9 mouse cellular contexts compared by ENCODE assay signal in genomic region chr9:104574476-104574875, GRCm38 (mm10). TPM values are rescaled to one million over a fixed set of nuclear protein-coding genes. Genes with fewer than 3 reads are reported as not detected.
DNase-seq lines count a peak whose midpoint lies in the region; ATAC-seq lines count a peak whose summit lies in the region.
"Had no signal": no experiment of that assay in that cellular context is flagged by ENCODE, and none has a peak within 500 bp of the region (broad histone marks: within the 10 kb centered on the region; RNA-seq: fewer than 3 reads in every experiment).

No protein-coding gene starts in this region.

- H3K4me3 ChIP-seq in hindbrain, embryonic 10.5 days, result no peak overlapping the region
- H3K4me3 ChIP-seq: limb, embryonic 15.5 days had no signal

- no peak overlapping the region for H3K27ac ChIP-seq in hindbrain, embryonic 10.5 days
- H3K27ac ChIP-seq: limb, embryonic 15.5 days had no signal

- no peaks in the 10 kb centered on the region for H3K9me3 ChIP-seq in hindbrain, embryonic 10.5 days
- H3K9me3 ChIP-seq: limb, embryonic 15.5 days had no signal

- peaks cover 26% of the 10 kb centered on the region for H3K27me3 ChIP-seq in hindbrain, embryonic 10.5 days (ENCODE audit: insufficient read depth, poor library complexity, severe bottlenecking)

- no peaks in the 10 kb centered on the region for H3K36me3 ChIP-seq in hindbrain, embryonic 10.5 days
- H3K36me3 ChIP-seq: limb, embryonic 15.5 days had no signal

- H3K4me1 ChIP-seq in hindbrain, embryonic 10.5 days (replicated peaks), result peaks cover 8% of the 10 kb centered on the region
- H3K4me1 ChIP-seq: limb, embryonic 15.5 days had no signal

- 3% methylated on average over 6 of the region's 6 CpGs for WGBS in hindbrain, embryonic 10.5 days

- no peak; the same call in 1 of the 2 replicates for ATAC-seq in cerebellum, adult (ENCODE audit: insufficient number of reproducible peaks, low FRiP score, low TSS enrichment)
- 0 out of 2 replicates have a peak, but pooled peaks have one; percentile 47 for ATAC-seq in megakaryocyte, adult 5-6 weeks (ENCODE audit: poor library complexity, severe bottlenecking)

- DNase-seq in cerebellum, adult 11 months, result peak; percentile 19
- peak; percentile 74 for DNase-seq in adrenal gland, postnatal 10 days
- peak; percentile 76 for DNase-seq in embryo, embryonic 9.5 days (ENCODE audit: extremely low spot score)
- peak; percentile 76 for DNase-seq in hindbrain, embryonic 10.5 days (ENCODE audit: low spot score)
- peak; percentile 45 to 66 for DNase-seq in layer of hippocampus, postnatal 14 days (ENCODE audit: low spot score in 2 of 2)
- peak; percentile 83 for DNase-seq in right cerebral cortex, postnatal 14 days

RNA-seq across cellular contexts. Expression of gene Cpne4, which starts 27.4 kb away (rescaled TPM):
- total RNA-seq in adrenal gland, postnatal 10 days (2021), result under 1 TPM; 0.15 to 0.36 TPM
- 0.34 and 0.46 TPM in 2 replicates for polyA plus RNA-seq in hindbrain, embryonic 10.5 days (2016; fragmentation: Nextera tagmentation; extraction: Ambion mirVana)
- total RNA-seq in layer of hippocampus, postnatal 14 days (2021), result 100 to 1,000 TPM; 115 to 142 TPM
- total RNA-seq in megakaryocyte, adult 5-6 weeks (2015), result not detected in 2 replicates
- total RNA-seq in megakaryocyte, adult 5-6 weeks (2017), result not detected in 2 replicates

Comparison
In these comparisons a context has a peak if more than half of its experiments do, and no peak if none do; other contexts are left out.
1. DNase-seq: peak in every context shown above with its lines; median percentile 83 in right cerebral cortex, postnatal 14 days; 76 in embryo, embryonic 9.5 days; 76 in hindbrain, embryonic 10.5 days; 74 in adrenal gland, postnatal 10 days; 56 in layer of hippocampus, postnatal 14 days; 19 in cerebellum, adult 11 months.
2. RNA of gene Cpne4, which starts 27.4 kb away (total RNA-seq): 115 to 142 TPM in layer of hippocampus, postnatal 14 days; 0.15 to 0.36 TPM in adrenal gland, postnatal 10 days and not detected in megakaryocyte, adult 5-6 weeks; every median in the first group is over 10 times any median in the second.